Mouse (Mus musculus) cerebellum, postnatal 10 days (tissue): Measurements from ENCODE around the gene Myo10.

ENCODE experiments used
- DNase-seq, 2 experiments: peaks; one replicate each; pipeline ENCODE4 v3.0.0; 2021; ENCODE audit warnings: mixed read lengths in 2 of 2

The Myo10 gene

GRCm38 (mm10) chr15:25622200-25622866 lies at the start of gene Myo10:
Myo10 (plus strand) TSS chr15:25622525.
- peak; percentile 100 for DNase-seq

- no peak for DNase-seq
Measured at GRCm38 (mm10) chr15:25573113-25573512, 49.2 kb upstream of the Myo10 start.

- DNase-seq = no peak
Measured at GRCm38 (mm10) chr15:25573876-25574601, 48.3 kb upstream of the Myo10 start.

GRCm38 (mm10) chr15:25577327-25578051 lies 44.8 kb upstream of the Myo10 start:
- DNase-seq = no peak

GRCm38 (mm10) chr15:25578369-25578768 lies 44.0 kb upstream of the Myo10 start:
- DNase-seq = no peak

GRCm38 (mm10) chr15:25580731-25581130 lies 41.6 kb upstream of the Myo10 start:
- DNase-seq = peak in 1 of 2 experiments; percentile 14

- DNase-seq = no peak
Measured at GRCm38 (mm10) chr15:25582055-25582454, 40.3 kb upstream of the Myo10 start.

GRCm38 (mm10) chr15:25583361-25583760 lies 39.0 kb upstream of the Myo10 start:
- DNase-seq = no peak

GRCm38 (mm10) chr15:25586828-25587227 lies 35.5 kb upstream of the Myo10 start:
- DNase-seq = peak in 1 of 2 experiments; percentile 16

GRCm38 (mm10) chr15:25587943-25588342 lies 34.4 kb upstream of the Myo10 start:
- peak; percentile 37 to 40 for DNase-seq

- DNase-seq = peak in 1 of 2 experiments; percentile 13
Measured at GRCm38 (mm10) chr15:25589318-25589902, 32.9 kb upstream of the Myo10 start.

GRCm38 (mm10) chr15:25589916-25590315 lies 32.4 kb upstream of the Myo10 start:
- peak; percentile 83 to 89 for DNase-seq

- DNase-seq = no peak
Measured at GRCm38 (mm10) chr15:25590891-25591290, 31.4 kb upstream of the Myo10 start.

- peak; percentile 29 to 38 for DNase-seq
Measured at GRCm38 (mm10) chr15:25591964-25592363, 30.4 kb upstream of the Myo10 start.

- DNase-seq = no peak
Measured at GRCm38 (mm10) chr15:25593469-25594150, 28.7 kb upstream of the Myo10 start.

GRCm38 (mm10) chr15:25598313-25598712 lies 24.0 kb upstream of the Myo10 start:
- no peak for DNase-seq

GRCm38 (mm10) chr15:25602306-25602705 lies 20.0 kb upstream of the Myo10 start:
- no peak for DNase-seq

- no peak for DNase-seq
Measured at GRCm38 (mm10) chr15:25603286-25603685, 19.0 kb upstream of the Myo10 start.

- no peak for DNase-seq
Measured at GRCm38 (mm10) chr15:25604231-25604630, 18.1 kb upstream of the Myo10 start.

GRCm38 (mm10) chr15:25605376-25605775 lies 16.9 kb upstream of the Myo10 start:
- no peak for DNase-seq

- DNase-seq = no peak
Measured at GRCm38 (mm10) chr15:25608742-25609141, 13.6 kb upstream of the Myo10 start.

- no peak for DNase-seq
Measured at GRCm38 (mm10) chr15:25609253-25609652, 13.1 kb upstream of the Myo10 start.

GRCm38 (mm10) chr15:25611178-25611577 lies 11.1 kb upstream of the Myo10 start:
- no peak for DNase-seq
